Mouse (Mus musculus): Measurements from ENCODE around the gene Miox.

GRCm38 (mm10) chr15:89377362-89377761, 43.2 kb downstream of the Miox start:
- TF ChIP-seq CTCF (IDR thresholded peaks at IDR 0.05; ENCODE audit: low read depth) (no peak), EP300 (IDR thresholded peaks at IDR 0.05; ENCODE audit: low read depth) (no peak)

All from liver, embryonic 14.5 days (tissue).